Mouse (Mus musculus) liver, adult 2 months (tissue): Measurements from ENCODE around the gene Colgalt1. TPM values are rescaled to one million over a fixed set of nuclear protein-coding genes. Genes with fewer than 3 reads are reported as not detected.

Source experiments
- DNase-seq: peaks from one replicate; pipeline ENCODE4 v3.0.0-alpha.2; 2011; ENCODE audit warnings: low read depth, low spot score; ENCODE audit errors: extremely low read depth
- H3K27ac ChIP-seq: fragments of 200-500 bp; replicated peaks from 2 replicates; pipeline ENCODE4 v1.5.1; 2012; ENCODE audit warnings: low read depth, mild to moderate bottlenecking, control low read depth, inconsistent platforms, low read length; ENCODE audit not compliant: insufficient read depth
- H3K27me3 ChIP-seq: fragments of 200-500 bp; 2 replicates; pipeline ENCODE4 v1.6.1; 2012; ENCODE audit warnings: mild to moderate bottlenecking, moderate library complexity, low read length, inconsistent platforms; ENCODE audit not compliant: control insufficient read depth, insufficient read depth
- H3K36me3 ChIP-seq: fragments of 200-500 bp; 2 replicates; pipeline ENCODE4 v1.6.1; 2012; ENCODE audit warnings: low read length, inconsistent platforms; ENCODE audit not compliant: control insufficient read depth, insufficient read depth
- H3K4me1 ChIP-seq: fragments of 200-500 bp; 2 replicates; pipeline ENCODE4 v1.6.1; 2011; ENCODE audit warnings: low read length; ENCODE audit not compliant: control insufficient read depth, insufficient read depth
- H3K4me3 ChIP-seq: fragments of 200-500 bp; 2 replicates; pipeline ENCODE4 v1.5.1; 2011; ENCODE audit warnings: low read depth, mild to moderate bottlenecking, control low read depth, low read length, moderate library complexity; ENCODE audit not compliant: insufficient read depth
- H3K79me2 ChIP-seq: fragments of 200-500 bp; 2 replicates; pipeline ENCODE4 v1.6.1; 2012; ENCODE audit warnings: inconsistent platforms, mild to moderate bottlenecking, low read length, moderate library complexity; ENCODE audit not compliant: control insufficient read depth, insufficient read depth
- H3K9ac ChIP-seq: fragments of 200-500 bp; 2 replicates; pipeline ENCODE4 v1.6.1; 2012; ENCODE audit warnings: low read depth, mild to moderate bottlenecking, control low read depth, inconsistent platforms, low read length
- CTCF ChIP-seq: fragments of 200-500 bp; IDR thresholded peaks from 2 replicates; pipeline ENCODE4 v1.5.1; 2011; ENCODE audit warnings: low read depth, low read length, control low read depth
- POLR2A ChIP-seq: fragments of 200-500 bp; IDR thresholded peaks from 2 replicates; pipeline ENCODE4 v1.6.1; 2011; ENCODE audit warnings: low read length, control low read depth; ENCODE audit not compliant: insufficient read depth; ENCODE audit errors: extremely low read depth
- WGBS: fragments of 180-500 bp; shearing (Covaris S2); methylation state at CpG from one replicate; pipeline ENCODE4 v1.1.7; 2018; 5-methylcytosine and 5-hydroxymethylcytosine counted together
- polyA plus RNA-seq: library from polyadenylated mRNA; depleted of rRNA; stranded (reverse); fragments of >200 nt; gene quantifications from 2 replicates; pipeline ENCODE4 v1.2.3, GENCODE M21; 2012
- total RNA-seq: library from RNA; depleted of rRNA; stranded (reverse); fragments of >200 nt; gene quantifications from 2 replicates; pipeline ENCODE4 v1.2.3, GENCODE M21; 2014

The Colgalt1 gene
- total and polyA plus RNA-seq, 2 experiments: 43.2 to 77.3 TPM

DNA sequence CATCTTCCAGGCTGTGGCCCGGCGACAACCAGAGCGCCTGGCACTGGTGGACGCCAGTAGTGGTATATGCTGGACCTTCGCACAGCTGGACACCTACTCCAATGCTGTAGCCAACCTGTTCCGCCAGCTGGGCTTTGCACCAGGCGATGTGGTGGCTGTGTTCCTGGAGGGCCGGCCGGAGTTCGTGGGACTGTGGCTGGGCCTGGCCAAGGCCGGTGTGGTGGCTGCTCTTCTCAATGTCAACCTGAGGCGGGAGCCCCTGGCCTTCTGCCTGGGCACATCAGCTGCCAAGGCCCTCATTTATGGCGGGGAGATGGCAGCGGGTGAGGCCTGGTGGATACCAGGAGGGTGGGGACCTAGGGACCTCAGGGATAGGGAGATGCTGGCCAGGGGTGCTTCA, 31.3 kb upstream of the Colgalt1 start:
- Histone ChIP-seq H3K9ac (no peak overlapping the region), H3K27me3 (no peaks in the 10 kb centered on the region), H3K4me1 (no peaks in the 10 kb centered on the region), H3K79me2 (0 out of 2 replicates have a peak, but pooled peaks cover under 1% of the 10 kb centered on the region), H3K4me3 (no peak overlapping the region), H3K27ac (no peak overlapping the region), H3K36me3 (no peaks in the 10 kb centered on the region)
- DNase-seq: no peak
- no peak for TF ChIP-seq CTCF
- no peak for TF ChIP-seq POLR2A
- 73% methylated on average over 14 of the region's 14 CpGs for WGBS

DNA sequence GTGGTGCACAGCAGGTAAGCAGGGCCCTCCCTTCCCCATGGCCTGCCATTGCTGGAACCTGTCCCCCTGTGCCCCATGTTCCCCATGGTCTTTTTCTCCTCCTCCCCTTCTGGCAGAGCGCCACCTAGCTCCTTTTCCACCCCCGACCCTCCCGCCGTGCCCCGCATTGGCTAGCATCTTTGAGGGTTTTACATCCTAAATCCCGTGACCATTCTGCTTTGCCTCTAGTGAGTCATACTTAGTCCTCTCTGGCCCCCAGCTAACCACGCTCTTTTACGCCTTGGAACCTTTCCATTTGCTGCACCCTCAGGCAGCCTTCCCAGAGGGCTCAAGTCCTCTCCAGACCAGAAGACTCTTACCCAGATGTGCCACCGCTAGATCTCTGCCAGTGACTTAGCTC, 30.6 kb upstream of the Colgalt1 start:
- Histone ChIP-seq H3K36me3 (no peaks in the 10 kb centered on the region), H3K79me2 (no peaks in the 10 kb centered on the region)

DNA sequence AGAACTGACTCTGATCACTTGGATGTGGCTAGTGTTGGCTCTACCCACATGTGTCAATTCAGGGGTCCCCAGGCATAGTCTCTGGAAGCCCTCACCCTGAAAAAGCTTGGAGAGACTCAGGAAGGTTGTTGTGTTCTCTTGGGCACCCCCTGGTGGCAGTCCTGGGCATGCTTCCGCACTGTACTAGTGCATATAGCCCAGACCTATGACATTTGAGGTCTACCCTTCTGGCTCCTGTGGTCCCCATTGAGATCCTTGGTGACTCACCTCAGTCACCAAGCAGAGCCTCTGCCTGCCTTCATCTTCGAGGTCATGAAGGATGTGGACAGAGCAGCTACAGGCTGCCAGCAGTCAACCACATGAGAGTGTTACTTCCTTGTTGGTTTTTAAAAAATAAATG, 23.9 kb upstream of the Colgalt1 start:
- H3K27ac ChIP-seq: no peak overlapping the region
- H3K36me3 ChIP-seq: no peaks in the 10 kb centered on the region
- no peak overlapping the region for H3K4me3 ChIP-seq
- H3K27me3 ChIP-seq: no peaks in the 10 kb centered on the region
- no peak for DNase-seq
- peaks cover 5% of the 10 kb centered on the region for H3K4me1 ChIP-seq
- H3K79me2 ChIP-seq: no peaks in the 10 kb centered on the region
- no peak for TF ChIP-seq POLR2A
- peak; percentile 81 for TF ChIP-seq CTCF
- 73% methylated on average over 2 of the region's 2 CpGs for WGBS
- no peak overlapping the region for H3K9ac ChIP-seq

More for the DNA sequence above, 30.6 kb upstream of the Colgalt1 start:
- Histone ChIP-seq H3K27ac (no peak overlapping the region), H3K9ac (no peak overlapping the region), H3K4me3 (no peak overlapping the region), H3K27me3 (no peaks in the 10 kb centered on the region), H3K4me1 (no peaks in the 10 kb centered on the region)
- 88% methylated on average over 9 of the region's 9 CpGs for WGBS
- TF ChIP-seq POLR2A (no peak), CTCF (no peak)
- no peak for DNase-seq

DNA sequence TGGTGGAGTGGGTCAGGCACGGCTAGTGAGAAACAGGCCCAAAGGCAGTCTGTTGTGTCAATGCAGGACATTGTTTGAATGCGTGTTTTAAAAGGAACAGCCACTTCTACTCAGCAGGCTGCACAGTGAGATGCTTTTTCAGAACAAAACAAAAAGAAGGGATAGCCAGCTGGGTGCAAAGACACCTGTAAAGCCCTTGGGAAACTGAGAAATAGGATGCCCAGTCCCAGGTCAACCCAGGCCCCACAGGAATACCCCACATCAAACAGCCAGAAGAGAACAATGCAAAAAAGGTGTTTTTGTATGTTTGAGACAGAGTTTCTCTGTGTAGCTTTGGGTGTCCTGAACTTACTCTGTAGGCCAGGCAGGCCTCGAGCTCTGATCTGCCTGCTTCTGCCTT, 22.0 kb upstream of the Colgalt1 start:
- 92% methylated on average over 3 of the region's 3 CpGs for WGBS
- H3K4me3 ChIP-seq: no peak overlapping the region

DNA sequence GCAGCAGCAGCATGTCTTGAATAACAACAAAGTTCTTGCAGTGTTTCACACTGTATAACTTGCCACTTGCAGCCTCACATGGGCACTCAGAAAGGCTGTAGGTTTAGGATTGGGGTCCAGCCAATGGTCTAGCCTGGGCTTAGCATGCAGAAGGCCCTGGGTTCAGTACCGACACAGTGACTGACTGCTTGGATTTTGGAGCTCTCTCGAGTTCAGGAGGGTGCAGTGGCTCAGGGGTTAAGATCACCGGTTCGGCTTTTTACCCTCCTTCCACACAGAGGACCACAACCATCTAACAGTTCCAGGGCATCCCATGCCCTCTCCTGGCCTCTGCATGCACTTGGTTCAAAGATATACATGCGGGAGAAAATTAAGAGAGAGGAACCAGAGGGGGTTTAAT, 19.8 kb upstream of the Colgalt1 start:
- Histone ChIP-seq H3K36me3 (no peaks in the 10 kb centered on the region), H3K79me2 (no peaks in the 10 kb centered on the region), H3K27me3 (no peaks in the 10 kb centered on the region), H3K27ac (peak overlapping the region; percentile 88; the same call in 1 of the 2 replicates), H3K4me1 (peaks cover 12% of the 10 kb centered on the region), H3K4me3 (peak overlapping the region; percentile 86; the same call in 1 of the 2 replicates), H3K9ac (0 out of 2 replicates have a peak overlapping the region, but pooled peaks have one; percentile 21)
- no peak for DNase-seq
- WGBS: 26% methylated on average over 5 of the region's 5 CpGs
- no peak for TF ChIP-seq POLR2A
- no peak for TF ChIP-seq CTCF

More for the DNA sequence above, 22.0 kb upstream of the Colgalt1 start:
- Histone ChIP-seq H3K27ac (no peak overlapping the region), H3K79me2 (no peaks in the 10 kb centered on the region), H3K9ac (no peak overlapping the region), H3K27me3 (no peaks in the 10 kb centered on the region), H3K36me3 (no peaks in the 10 kb centered on the region), H3K4me1 (peaks cover 12% of the 10 kb centered on the region)
- no peak for DNase-seq
- TF ChIP-seq CTCF: no peak
- TF ChIP-seq POLR2A: no peak

DNA sequence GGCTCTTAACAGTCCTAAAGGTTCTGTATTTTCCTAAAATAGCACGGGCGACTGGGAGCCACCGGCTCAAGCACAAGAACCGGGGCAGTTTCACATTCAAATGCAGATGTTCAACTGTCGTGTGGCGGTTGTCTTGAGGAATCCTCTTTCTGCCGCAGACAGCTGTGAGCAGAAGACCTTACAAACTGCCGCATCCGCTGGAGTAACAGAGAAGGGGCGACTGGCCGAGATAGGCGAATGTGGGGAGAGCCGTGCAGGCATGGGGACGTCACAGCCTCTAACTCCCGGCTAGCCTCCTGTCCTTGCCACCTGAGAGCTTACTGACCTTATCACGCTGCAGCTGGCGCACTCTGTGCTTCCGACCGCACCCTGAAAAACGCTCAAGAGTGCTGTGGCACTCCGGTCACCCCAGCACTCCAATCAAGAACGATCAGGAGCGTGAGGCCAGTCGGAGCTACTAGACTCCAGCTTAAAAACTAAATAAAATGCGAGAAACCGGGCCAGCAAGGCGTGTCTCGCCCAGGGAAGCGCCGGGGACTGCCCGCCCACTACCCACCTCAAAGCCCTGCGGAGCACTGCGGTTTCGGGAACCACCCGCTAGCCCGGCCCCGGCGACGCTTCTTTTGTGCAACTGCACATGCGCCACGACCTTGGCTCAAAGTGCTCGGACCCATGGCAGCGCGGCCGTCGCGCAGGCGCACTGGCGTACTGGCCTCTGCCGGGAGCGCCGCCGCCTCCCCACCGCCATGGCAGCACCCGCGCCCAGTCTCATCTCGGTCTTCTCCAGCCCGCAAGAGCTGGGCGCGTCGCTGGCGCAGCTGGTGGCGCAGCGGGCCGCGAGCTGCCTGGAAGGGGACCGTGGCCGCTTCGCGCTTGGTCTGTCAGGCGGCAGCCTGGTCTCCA, 19.1 kb upstream of the Colgalt1 start, which contains the start of gene Pgls:
Pgls (plus strand) TSS at position 706 of the 903 bp plus-strand sequence.
- no peaks in the 10 kb centered on the region for H3K27me3 ChIP-seq
- no peaks in the 10 kb centered on the region for H3K36me3 ChIP-seq
- H3K27ac ChIP-seq: peak within 1 kb of the TSS; percentile 93
- H3K4me1 ChIP-seq: peaks cover 12% of the 10 kb centered on the region
- H3K9ac ChIP-seq: peak within 1 kb of the TSS; percentile 97
- H3K4me3 ChIP-seq: peak within 1 kb of the TSS; percentile 86
- no peaks in the 10 kb centered on the region for H3K79me2 ChIP-seq
- peak; percentile 86 for DNase-seq
- under 1% methylated on average over 69 of the region's 71 CpGs for WGBS
- TF ChIP-seq POLR2A: no peak; the same call in 1 of the 2 replicates
- no peak for TF ChIP-seq CTCF
